Mouse (Mus musculus): ENCODE measurements around the gene Tex13b. TPM values are rescaled to one million over a fixed set of nuclear protein-coding genes. Genes with fewer than 3 reads are reported as not detected.

Tex13b gene
- not detected in 2 replicates for polyA plus RNA-seq (2015; fragmentation: Nextera tagmentation; extraction: Ambion mirVana)

DNA sequence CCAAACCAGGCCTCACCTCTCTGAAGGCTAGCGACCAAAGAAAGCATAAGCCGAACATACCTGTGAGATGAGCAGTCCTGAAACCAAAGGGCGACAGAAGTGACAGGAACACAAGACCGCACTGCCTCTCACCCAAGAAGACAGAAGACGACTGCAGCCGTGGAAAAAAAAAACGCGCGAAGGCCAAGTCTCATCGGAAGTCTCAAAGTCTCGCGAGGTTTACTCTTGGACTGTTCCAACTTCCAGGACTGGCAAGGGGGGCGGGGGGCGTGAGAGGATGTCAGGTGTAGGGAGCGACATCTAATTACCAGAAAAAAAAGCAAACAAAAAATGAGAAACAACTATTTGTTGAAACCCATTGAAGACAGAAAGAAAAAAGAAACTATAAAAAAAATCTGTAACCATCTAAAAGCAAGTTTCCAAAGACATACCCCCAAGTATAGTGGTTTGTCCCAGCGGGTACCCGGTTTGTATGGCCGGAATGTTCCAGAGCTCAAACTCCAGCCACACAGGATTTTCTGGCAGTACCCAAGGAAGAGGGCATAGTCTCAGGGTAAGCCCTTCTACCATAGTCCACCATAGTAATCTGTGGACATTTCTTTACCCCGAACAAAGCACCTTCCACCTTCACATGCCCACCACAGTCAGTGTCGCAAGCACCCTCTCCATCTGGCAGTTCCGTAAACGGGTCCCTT is at the start of gene Tex13b:
Gene Tex13b (minus strand): TSS at position 122 of the 695 bp plus-strand sequence.

Other genes starting within 250 kb of the Tex13b start
- 99.6 and 102 TPM in 2 replicates for gene Tsc22d3, start 212.8 kb downstream of the Tex13b start, polyA plus RNA-seq (2015; fragmentation: Nextera tagmentation; extraction: Ambion mirVana)
- gene Mid2, start 148.8 kb downstream of the Tex13b start, polyA plus RNA-seq (2015; fragmentation: Nextera tagmentation; extraction: Ambion mirVana) = 2.3 and 2.4 TPM in 2 replicates
- 0.07 TPM in 1 of 2 replicates, not detected in the other for gene Vsig1, start 94.2 kb upstream of the Tex13b start, polyA plus RNA-seq (2015; fragmentation: Nextera tagmentation; extraction: Ambion mirVana)
- gene Psmd10, start 143.3 kb upstream of the Tex13b start, polyA plus RNA-seq (2015; fragmentation: Nextera tagmentation; extraction: Ambion mirVana) = 37.9 TPM in 2 replicates
- gene Atg4a, start 143.5 kb upstream of the Tex13b start, polyA plus RNA-seq (2015; fragmentation: Nextera tagmentation; extraction: Ambion mirVana) = 42.6 and 45.1 TPM in 2 replicates

Measured in skeletal muscle tissue, postnatal 0 days (tissue).